Mouse (Mus musculus): ENCODE measurements around the gene Pak1ip1. TPM values are rescaled to one million over a fixed set of nuclear protein-coding genes. Genes with fewer than 3 reads are reported as not detected.
"Not testable (repeated sequence)": the region's sequence is repeated elsewhere in the genome, so short reads cannot be mapped to it uniquely, and the experiment has no call there.

Gene Pak1ip1
- total and polyA plus RNA-seq, 3 experiments = 21.2 to 27.5 (median 26.7) TPM

- Histone ChIP-seq H3K4me1 (ENCODE audit: control insufficient read depth, insufficient read depth, low read length) (no peaks in the 10 kb centered on the region), H3K27me3 (ENCODE audit: control insufficient read depth, insufficient read depth, low read length) (no peaks in the 10 kb centered on the region), H3K36me3 (ENCODE audit: control insufficient read depth, insufficient read depth, low read length) (no peaks in the 10 kb centered on the region), H3K9ac (ENCODE audit: low read depth, low read length) (no peak overlapping the region), H3K27ac (no peak overlapping the region), H3K4me3 (no peak overlapping the region), H3K79me2 (replicated peaks; ENCODE audit: control insufficient read depth, insufficient read depth, low read length) (no peaks in the 10 kb centered on the region)
- intact Hi-C loops (cut with DNase I) = no loop called here
- WGBS = 19% methylated on average over 8 of the region's 8 CpGs
- DNase-seq = no peak
- TF ChIP-seq CTCF (IDR thresholded peaks at IDR 0.05) = no peak
- no peak for TF ChIP-seq EP300 (IDR thresholded peaks at IDR 0.05; ENCODE audit: insufficient read depth, low read depth, low read length)
- no peak for TF ChIP-seq POLR2A (IDR thresholded peaks at IDR 0.05; ENCODE audit: insufficient read depth, low read depth, low read length)
These were observed 6.1 kb upstream of the Pak1ip1 start for GRCm38 (mm10) chr13:40994487-40995263.

- H3K36me3 ChIP-seq (ENCODE audit: control insufficient read depth, insufficient read depth, low read length); H3K9ac ChIP-seq (ENCODE audit: low read depth, low read length); H3K27ac ChIP-seq; H3K4me3 ChIP-seq; H3K79me2 ChIP-seq (replicated peaks; ENCODE audit: control insufficient read depth, insufficient read depth, low read length); H3K27me3 ChIP-seq (ENCODE audit: control insufficient read depth, insufficient read depth, low read length); H3K4me1 ChIP-seq (ENCODE audit: control insufficient read depth, insufficient read depth, low read length); DNase-seq; intact Hi-C loops (cut with DNase I): not testable (repeated sequence)
- 92% methylated on average over 5 of the region's 5 CpGs for WGBS
These were observed 2.3 kb upstream of the Pak1ip1 start for GRCm38 (mm10) chr13:40998537-40998936.

- under 1% methylated on average over 25 of the region's 25 CpGs for WGBS
- peak; percentile 46 to 66 for DNase-seq
- Histone ChIP-seq H3K4me3 (peak overlapping the region; percentile 92), H3K27ac (peak overlapping the region; percentile 99), H3K36me3 (ENCODE audit: control insufficient read depth, insufficient read depth, low read length) (no peaks in the 10 kb centered on the region), H3K79me2 (replicated peaks; ENCODE audit: control insufficient read depth, insufficient read depth, low read length) (0 out of 2 replicates have a peak, but pooled peaks cover 1% of the 10 kb centered on the region), H3K4me1 (ENCODE audit: control insufficient read depth, insufficient read depth, low read length) (peaks cover 4% of the 10 kb centered on the region), H3K9ac (ENCODE audit: low read depth, low read length) (peak overlapping the region; percentile 64), H3K27me3 (ENCODE audit: control insufficient read depth, insufficient read depth, low read length) (no peaks in the 10 kb centered on the region)
- intact Hi-C loops (cut with DNase I) = no loop called here
- no peak for TF ChIP-seq EP300 (IDR thresholded peaks at IDR 0.05; ENCODE audit: insufficient read depth, low read depth, low read length)
- no peak; the same call in 1 of the 2 replicates for TF ChIP-seq POLR2A (IDR thresholded peaks at IDR 0.05; ENCODE audit: insufficient read depth, low read depth, low read length)
- peak; percentile 60 for TF ChIP-seq CTCF (IDR thresholded peaks at IDR 0.05)
These were observed 490 bp upstream of the Pak1ip1 start for GRCm38 (mm10) chr13:41000140-41000925.

- H3K36me3 ChIP-seq (ENCODE audit: control insufficient read depth, insufficient read depth, low read length) = no peaks in the 10 kb centered on the region
- peak overlapping the region; percentile 92 for H3K4me3 ChIP-seq
- 70% methylated on average over 5 of the region's 5 CpGs for WGBS
- no peak for DNase-seq
- no peak overlapping the region for H3K9ac ChIP-seq (ENCODE audit: low read depth, low read length)
- 0 out of 2 replicates have a peak, but pooled peaks cover 1% of the 10 kb centered on the region for H3K79me2 ChIP-seq (replicated peaks; ENCODE audit: control insufficient read depth, insufficient read depth, low read length)
- no peaks in the 10 kb centered on the region for H3K27me3 ChIP-seq (ENCODE audit: control insufficient read depth, insufficient read depth, low read length)
- H3K4me1 ChIP-seq (ENCODE audit: control insufficient read depth, insufficient read depth, low read length) = peaks cover 4% of the 10 kb centered on the region
- intact Hi-C loops (cut with DNase I) = no loop called here
- H3K27ac ChIP-seq = no peak overlapping the region; the same call in 1 of the 2 replicates
- TF ChIP-seq POLR2A (IDR thresholded peaks at IDR 0.05; ENCODE audit: insufficient read depth, low read depth, low read length) (no peak), EP300 (IDR thresholded peaks at IDR 0.05; ENCODE audit: insufficient read depth, low read depth, low read length) (no peak), CTCF (IDR thresholded peaks at IDR 0.05) (no peak)
These were observed 1.2 kb downstream of the Pak1ip1 start for GRCm38 (mm10) chr13:41002001-41002400.

GRCm38 (mm10) chr13:41006244-41006643, 5.4 kb downstream of the Pak1ip1 start:
- 95% methylated on average over 4 of the region's 4 CpGs for WGBS
- H3K36me3 ChIP-seq (ENCODE audit: control insufficient read depth, insufficient read depth, low read length) = peaks cover 2% of the 10 kb centered on the region; the same call in 1 of the 2 replicates
- H3K79me2 ChIP-seq (replicated peaks; ENCODE audit: control insufficient read depth, insufficient read depth, low read length) = 0 out of 2 replicates have a peak, but pooled peaks cover 1% of the 10 kb centered on the region
- peaks cover 3% of the 10 kb centered on the region for H3K4me1 ChIP-seq (ENCODE audit: control insufficient read depth, insufficient read depth, low read length)
- intact Hi-C loops (cut with DNase I) = no loop called here
- DNase-seq = no peak
- H3K9ac ChIP-seq (ENCODE audit: low read depth, low read length) = no peak overlapping the region
- H3K27me3 ChIP-seq (ENCODE audit: control insufficient read depth, insufficient read depth, low read length) = no peaks in the 10 kb centered on the region
- no peak overlapping the region for H3K4me3 ChIP-seq
- no peak for TF ChIP-seq EP300 (IDR thresholded peaks at IDR 0.05; ENCODE audit: insufficient read depth, low read depth, low read length)
- TF ChIP-seq POLR2A (IDR thresholded peaks at IDR 0.05; ENCODE audit: insufficient read depth, low read depth, low read length) = no peak
- TF ChIP-seq CTCF (IDR thresholded peaks at IDR 0.05) = no peak
- no peak overlapping the region for H3K27ac ChIP-seq

- 93% methylated on average over 10 of the region's 10 CpGs for WGBS
- no peak for DNase-seq
- H3K27me3 ChIP-seq (ENCODE audit: control insufficient read depth, insufficient read depth, low read length) = no peaks in the 10 kb centered on the region
- H3K36me3 ChIP-seq (ENCODE audit: control insufficient read depth, insufficient read depth, low read length) = peaks cover 6% of the 10 kb centered on the region
- intact Hi-C loops (cut with DNase I) = no loop called here
- H3K9ac ChIP-seq (ENCODE audit: low read depth, low read length) = no peak overlapping the region
- TF ChIP-seq EP300 (IDR thresholded peaks at IDR 0.05; ENCODE audit: insufficient read depth, low read depth, low read length) = no peak
- TF ChIP-seq POLR2A (IDR thresholded peaks at IDR 0.05; ENCODE audit: insufficient read depth, low read depth, low read length) = no peak
- no peak for TF ChIP-seq CTCF (IDR thresholded peaks at IDR 0.05)
- H3K4me1 ChIP-seq (ENCODE audit: control insufficient read depth, insufficient read depth, low read length) = no peaks in the 10 kb centered on the region; the same call in 1 of the 2 replicates
- H3K4me3 ChIP-seq = no peak overlapping the region
- no peaks in the 10 kb centered on the region for H3K79me2 ChIP-seq (replicated peaks; ENCODE audit: control insufficient read depth, insufficient read depth, low read length)
- H3K27ac ChIP-seq = no peak overlapping the region
These were observed 7.4 kb downstream of the Pak1ip1 start for GRCm38 (mm10) chr13:41008271-41008670.
